Mouse (Mus musculus) lung, postnatal 4 days (tissue): ENCODE measurements around the gene Olfr1320.
A peak's percentile ranks its signal among the peaks of the same experiment; 100 is the strongest.

Experiments
- DNase-seq, 2 experiments: peaks; one replicate each; pipeline ENCODE4 v3.0.0; 2021

The Olfr1320 gene

DNA sequence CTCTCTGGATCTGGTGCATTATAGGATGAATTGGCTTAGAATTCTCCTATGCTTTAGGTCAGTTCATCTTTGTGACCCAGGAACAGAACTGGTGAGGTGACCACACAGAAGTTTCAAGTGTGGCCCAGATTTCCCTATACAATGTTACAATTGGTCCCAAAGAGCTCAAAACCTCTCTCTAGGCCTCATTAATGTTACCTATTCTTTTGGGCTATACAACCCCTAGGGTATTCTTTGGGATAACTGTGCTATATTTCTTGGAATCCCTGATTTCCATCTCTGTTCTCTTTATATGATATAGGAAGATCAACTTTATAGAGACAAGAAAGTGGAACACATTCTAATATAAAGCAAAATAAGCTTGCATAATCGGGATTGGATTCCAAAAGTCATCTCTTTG is at the start of gene Olfr1320:
Gene Olfr1320 (plus strand): TSS at position 301 of the 400 bp plus-strand sequence.
- no peak for DNase-seq

DNA sequence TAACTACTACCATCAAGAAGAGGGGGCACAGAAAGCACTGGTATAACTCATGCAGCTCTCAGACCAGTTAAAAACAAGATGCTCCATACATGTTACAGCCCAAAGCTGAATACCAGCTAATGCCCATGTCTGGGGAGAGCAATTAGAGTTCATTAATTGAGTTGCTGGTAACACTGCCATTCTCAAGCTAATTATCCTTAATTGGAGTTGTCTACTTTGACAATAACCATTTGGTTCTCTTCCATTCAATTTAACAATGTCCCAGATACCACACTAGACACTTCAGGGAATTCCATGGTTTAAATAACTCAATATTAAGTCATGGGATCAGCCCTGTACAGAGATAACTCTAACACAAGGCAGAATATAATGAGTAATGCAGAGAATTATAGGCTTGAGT is 44.6 kb upstream of the Olfr1320 start:
- no peak for DNase-seq

DNA sequence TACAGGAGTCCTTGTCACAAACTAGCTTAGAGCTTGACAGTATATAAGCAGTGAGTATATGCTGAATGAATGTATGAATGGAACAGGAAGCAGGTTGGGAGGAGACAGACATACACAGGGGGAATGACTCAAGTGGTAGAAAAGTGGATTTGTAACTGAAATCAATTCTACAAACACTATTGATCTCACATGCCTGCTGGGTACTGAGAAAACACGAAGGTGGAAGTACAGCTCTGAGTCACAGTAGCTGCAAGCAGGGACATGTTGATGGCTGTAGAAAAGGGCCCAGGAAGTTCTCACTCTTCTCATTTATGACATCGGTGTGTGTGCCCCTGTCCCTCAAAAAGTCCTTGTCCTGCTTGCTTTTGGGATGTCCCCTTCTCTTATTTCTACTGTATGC is 40.9 kb upstream of the Olfr1320 start:
- no peak for DNase-seq

DNA sequence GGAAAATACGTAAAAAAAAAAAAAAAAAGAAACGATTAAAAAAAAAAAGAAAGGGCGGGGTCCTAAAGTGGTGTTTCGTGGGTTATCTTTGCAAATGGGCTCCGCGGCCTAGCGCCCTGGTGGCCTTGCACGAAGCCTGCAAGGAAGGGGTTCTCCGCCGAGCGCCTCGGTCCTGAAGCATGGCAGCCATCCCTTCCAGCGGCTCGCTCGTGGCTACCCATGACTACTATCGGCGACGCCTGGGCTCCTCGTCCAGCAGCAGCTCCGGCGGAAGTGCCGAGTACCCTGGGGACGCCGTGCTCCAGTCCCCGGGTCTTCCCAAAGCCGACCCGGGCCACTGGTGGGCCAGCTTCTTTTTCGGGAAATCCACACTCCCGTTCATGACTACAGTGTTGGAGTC is 11.4 kb upstream of the Olfr1320 start:
- DNase-seq: peak; percentile 6 to 28
